Mouse (Mus musculus) adrenal gland, adult 10 weeks (tissue): Measurements from ENCODE around the gene Tbx10. TPM values are rescaled to one million over a fixed set of nuclear protein-coding genes. Genes with fewer than 3 reads are reported as not detected.

ENCODE experiments used
- polyA plus RNA-seq: library from polyadenylated mRNA; stranded (reverse); fragments of 350-450 nt; fragmentation: Illumina TruSeq; extraction: RNeasy Lipid Tissue Mini Kit (QIAGEN cat#74804); gene quantifications from one replicate; pipeline ENCODE4 v1.2.3, GENCODE M21; 2014; ENCODE audit warnings: low read depth, low replicate concordance

Gene Tbx10
- not detected for polyA plus RNA-seq

DNA sequence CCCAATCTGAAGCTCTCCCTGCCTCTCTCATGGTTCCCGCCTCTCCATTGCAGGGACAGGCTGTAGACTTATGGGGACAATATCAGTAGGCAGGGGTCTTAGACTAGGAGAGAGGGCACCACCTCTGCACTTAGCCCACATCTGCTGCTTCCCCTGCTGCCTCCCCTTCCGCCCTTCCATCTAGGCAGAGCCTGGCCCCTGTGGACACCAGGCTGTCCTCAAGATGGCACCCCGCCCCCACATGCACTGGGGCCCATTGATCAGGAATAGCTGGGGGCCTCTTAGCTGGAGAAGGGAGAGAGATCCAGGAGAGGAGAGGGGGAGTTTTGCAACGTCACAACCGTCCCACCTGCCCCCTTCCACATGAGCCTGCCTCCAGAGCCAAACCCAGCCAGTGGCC, at the start of gene Tbx10:
Gene Tbx10, plus strand, starts transcription at position 337 of the 400 bp plus-strand sequence.

DNA sequence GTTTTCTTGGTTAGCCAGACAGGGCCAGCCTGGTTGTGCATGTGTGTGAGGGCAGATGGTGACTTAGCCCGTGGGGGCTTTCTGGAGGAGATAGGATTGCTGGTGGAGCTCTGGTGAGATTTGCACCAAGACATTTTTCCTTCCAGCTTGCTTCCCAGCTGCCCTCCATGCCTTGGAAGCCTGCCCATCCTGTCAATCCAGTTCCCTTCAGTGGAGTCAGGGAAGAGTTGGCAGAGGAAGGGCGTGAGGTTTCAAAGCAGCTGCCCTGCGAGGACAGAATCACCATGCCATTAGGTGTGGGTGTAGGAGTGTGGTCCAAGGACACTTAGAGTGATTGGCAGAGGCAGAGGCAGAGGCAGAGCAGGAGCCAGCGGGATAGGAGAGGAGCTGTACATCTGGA, 34.1 kb upstream of the Tbx10 start, which contains the start of gene Aldh3b3:
Gene Aldh3b3, plus strand, starts transcription at position 176 of the 400 bp plus-strand sequence.

GRCm38 (mm10) chr19:3972229-3972628, 20.3 kb upstream of the Tbx10 start, which contains the start of gene Aldh3b2:
TSS of gene Aldh3b2 (plus strand) at chr19:3972328.

GRCm38 (mm10) chr19:3986334-3986733, 6.2 kb upstream of the Tbx10 start, which contains the start of gene Acy3:
TSS of gene Acy3 (plus strand) at chr19:3986570.

DNA sequence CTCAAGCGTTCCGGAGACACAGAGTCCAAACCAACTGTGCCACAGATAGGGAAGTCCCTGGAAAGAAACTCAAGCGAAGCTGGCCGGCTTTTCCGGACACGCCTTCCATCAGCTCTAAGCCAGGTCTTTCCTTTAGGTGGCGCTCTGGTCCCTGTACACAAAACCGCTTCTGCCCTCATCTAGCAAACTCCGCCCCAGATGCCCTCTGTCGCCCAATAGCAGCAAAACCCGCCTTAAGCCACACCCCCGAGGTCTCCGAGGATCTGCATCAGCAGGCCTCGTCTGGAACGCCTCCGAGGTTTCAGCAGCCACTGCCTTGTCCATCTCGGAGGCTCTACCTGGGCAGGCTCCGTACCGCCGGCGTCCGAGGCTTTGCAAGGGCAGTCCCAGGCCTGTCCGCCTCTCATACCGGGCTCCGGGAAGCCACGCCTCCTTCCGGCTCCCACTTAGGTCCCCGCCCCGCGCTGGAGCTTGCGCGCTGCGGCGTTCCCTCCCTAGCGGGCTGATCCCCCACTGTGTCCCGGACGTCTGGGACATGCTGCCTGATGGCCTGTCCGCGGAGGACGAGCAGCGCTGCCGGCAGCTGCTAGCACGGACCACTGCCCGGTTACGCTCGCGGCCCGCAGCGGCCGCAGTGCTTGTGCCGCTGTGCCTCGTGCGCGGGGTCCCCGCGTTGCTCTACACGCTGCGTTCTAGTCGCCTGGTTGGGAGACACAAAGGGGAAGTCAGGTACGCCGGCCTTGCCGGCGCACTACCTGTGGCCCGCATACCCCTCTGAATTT, 7.8 kb downstream of the Tbx10 start, which contains the start of the genes Nudt8 and Gm49405:
Gene Nudt8, plus strand, starts transcription at position 462 of the 782 bp plus-strand sequence.
Gene Gm49405, plus strand, starts transcription at position 508 of the 782 bp plus-strand sequence.

GRCm38 (mm10) chr19:4003112-4003511, 10.6 kb downstream of the Tbx10 start, which contains the start of gene Doc2g:
TSS of gene Doc2g (plus strand) at chr19:4003313.

DNA sequence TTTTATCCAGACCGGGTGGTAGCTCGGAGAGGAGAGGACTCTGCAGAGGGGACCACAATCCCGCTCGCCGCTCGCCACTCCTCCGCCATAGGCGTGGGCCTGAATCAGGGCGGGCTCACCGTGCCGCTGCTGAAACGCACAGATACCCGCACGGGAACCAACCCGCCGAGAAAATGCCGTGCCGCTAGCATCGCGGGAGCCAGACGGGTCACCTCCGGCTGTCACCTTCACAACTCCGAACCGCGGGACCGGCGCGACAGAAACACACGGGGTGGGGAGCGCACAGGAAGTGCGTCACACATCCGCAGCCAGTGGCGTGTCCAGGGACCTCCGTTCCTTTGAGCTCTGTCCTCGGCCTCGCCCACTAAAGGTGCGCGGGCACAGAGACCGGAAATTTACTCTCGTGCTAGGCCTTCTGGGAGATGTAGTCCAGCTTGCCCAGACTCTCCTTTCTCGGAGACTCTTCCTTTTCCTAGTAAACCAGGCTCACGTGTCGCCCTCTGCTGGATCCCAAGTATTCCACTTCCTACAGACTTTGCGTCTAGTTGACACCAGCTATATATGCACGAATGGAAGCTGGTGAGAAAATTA, 20.0 kb downstream of the Tbx10 start, which contains the start of gene Ndufv1:
Gene Ndufv1, minus strand, starts transcription at position 375 of the 591 bp plus-strand sequence.

GRCm38 (mm10) chr19:4037788-4038232, 45.3 kb downstream of the Tbx10 start, which contains the start of gene Gstp1:
TSS of gene Gstp1 (minus strand) at chr19:4037985.

GRCm38 (mm10) chr19:4045966-4046865, 53.7 kb downstream of the Tbx10 start, which contains the start of gene Gstp2:
TSS of gene Gstp2 (minus strand) at chr19:4046023.

Other genes starting within 250 kb of the Tbx10 start
- gene Kmt5b, start 225.3 kb upstream of the Tbx10 start, polyA plus RNA-seq, result 203 TPM
- gene Chka, start 141.0 kb upstream of the Tbx10 start, polyA plus RNA-seq, result 119 TPM
- gene Tcirg1, start 85.6 kb upstream of the Tbx10 start, polyA plus RNA-seq, result 2.0 TPM
- 10.0 TPM for gene Ndufs8, start 80.0 kb upstream of the Tbx10 start, polyA plus RNA-seq
- gene Aldh3b1, start 62.9 kb upstream of the Tbx10 start, polyA plus RNA-seq, result 9.5 TPM
- 2.3 TPM for gene Unc93b1, start 57.6 kb upstream of the Tbx10 start, polyA plus RNA-seq
- gene Aldh3b3, start 34.1 kb upstream of the Tbx10 start, polyA plus RNA-seq, result not detected
- 0.99 TPM for gene Aldh3b2, start 20.4 kb upstream of the Tbx10 start, polyA plus RNA-seq
- 3.2 TPM for gene Acy3, start 6.2 kb upstream of the Tbx10 start, polyA plus RNA-seq
- gene Nudt8, start 7.8 kb downstream of the Tbx10 start, polyA plus RNA-seq, result not detected
- gene Gm49405, start 7.9 kb downstream of the Tbx10 start, polyA plus RNA-seq, result not detected
- gene Doc2g, start 10.6 kb downstream of the Tbx10 start, polyA plus RNA-seq, result not detected
- gene Ndufv1, start 20.1 kb downstream of the Tbx10 start, polyA plus RNA-seq, result 6.6 TPM
- gene Gstp1, start 45.2 kb downstream of the Tbx10 start, polyA plus RNA-seq, result 19.5 TPM
- gene Gstp2, start 53.3 kb downstream of the Tbx10 start, polyA plus RNA-seq, result 9.4 TPM
- not detected for gene Gstp3, start 66.8 kb downstream of the Tbx10 start, polyA plus RNA-seq
- not detected for gene Cabp2, start 88.8 kb downstream of the Tbx10 start, polyA plus RNA-seq
- gene Cdk2ap2, start 104.4 kb downstream of the Tbx10 start, polyA plus RNA-seq, result 1.1 TPM
- gene Pitpnm1, start 107.2 kb downstream of the Tbx10 start, polyA plus RNA-seq, result 0.87 TPM
- 1.1 TPM for gene Aip, start 133.1 kb downstream of the Tbx10 start, polyA plus RNA-seq
- not detected for gene Gpr152, start 147.0 kb downstream of the Tbx10 start, polyA plus RNA-seq
- gene Cabp4, start 151.3 kb downstream of the Tbx10 start, polyA plus RNA-seq, result not detected
- 31.5 TPM for gene Coro1b, start 155.9 kb downstream of the Tbx10 start, polyA plus RNA-seq
- 3.5 TPM for gene Ptprcap, start 160.9 kb downstream of the Tbx10 start, polyA plus RNA-seq
- gene Rps6kb2, start 170.6 kb downstream of the Tbx10 start, polyA plus RNA-seq, result 3.1 TPM
- 0.93 TPM for gene Carns1, start 182.7 kb downstream of the Tbx10 start, polyA plus RNA-seq
- not detected for gene Tbc1d10c, start 198.5 kb downstream of the Tbx10 start, polyA plus RNA-seq
- 103 TPM for gene Ppp1ca, start 199.3 kb downstream of the Tbx10 start, polyA plus RNA-seq
- 3.1 TPM for gene Rad9a, start 208.9 kb downstream of the Tbx10 start, polyA plus RNA-seq
- gene Clcf1, start 221.5 kb downstream of the Tbx10 start, polyA plus RNA-seq, result 0.70 TPM
- gene AC109138.7, start 221.6 kb downstream of the Tbx10 start, polyA plus RNA-seq, result not detected
- not detected for gene Pold4, start 239.1 kb downstream of the Tbx10 start, polyA plus RNA-seq